Mouse (Mus musculus) thymus, postnatal 10 days (tissue): ENCODE measurements around the gene Nol4l.
"Not testable (repeated sequence)": the region's sequence is repeated elsewhere in the genome, so short reads cannot be mapped to it uniquely, and the experiment has no call there.

Experiments
- DNase-seq, 2 experiments: peaks; one replicate each; pipeline ENCODE4 v3.0.0; 2021; ENCODE audit warnings: low spot score in 2 of 2

The Nol4l gene

DNA sequence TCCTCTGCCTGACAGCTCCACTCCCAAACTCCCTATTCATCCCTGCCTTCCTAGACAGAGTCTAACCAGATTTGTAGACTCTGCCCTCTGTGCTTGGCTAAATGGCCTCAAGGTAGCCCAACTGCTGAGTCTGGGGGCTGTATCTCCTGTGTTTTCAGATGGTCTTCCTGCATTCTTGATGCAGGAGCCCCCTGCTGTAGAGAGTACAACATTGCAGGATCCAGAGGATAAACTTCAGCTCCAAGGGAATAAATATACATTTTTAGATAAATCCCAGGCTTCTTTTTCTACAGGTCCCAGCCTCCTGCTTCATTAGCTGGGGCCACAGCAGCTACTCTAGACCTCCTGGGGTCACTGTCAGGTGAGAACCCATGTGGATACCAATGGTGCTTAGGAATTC is 108.5 kb downstream of the Nol4l start:
- DNase-seq = no peak

DNA sequence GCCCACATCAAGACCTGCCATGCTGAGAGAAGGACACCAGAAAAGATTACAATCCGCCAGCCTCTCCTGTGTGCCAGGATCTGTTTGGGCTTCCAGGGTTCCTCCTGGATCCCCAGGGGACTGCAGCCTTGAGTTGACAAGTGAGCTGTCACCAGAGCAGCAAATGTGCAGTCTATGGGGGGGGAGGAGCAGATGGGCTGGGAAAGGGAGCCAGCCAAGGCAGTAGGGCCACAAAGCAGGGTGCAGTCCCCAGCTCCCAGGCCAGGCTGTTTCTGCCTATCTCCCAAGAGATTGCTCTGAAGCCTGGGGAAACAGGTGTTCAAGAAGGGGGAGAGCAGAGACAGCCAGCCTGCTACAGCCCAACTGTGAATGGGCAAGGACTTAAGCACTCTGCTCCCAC is 111.4 kb downstream of the Nol4l start:
- no peak for DNase-seq

DNA sequence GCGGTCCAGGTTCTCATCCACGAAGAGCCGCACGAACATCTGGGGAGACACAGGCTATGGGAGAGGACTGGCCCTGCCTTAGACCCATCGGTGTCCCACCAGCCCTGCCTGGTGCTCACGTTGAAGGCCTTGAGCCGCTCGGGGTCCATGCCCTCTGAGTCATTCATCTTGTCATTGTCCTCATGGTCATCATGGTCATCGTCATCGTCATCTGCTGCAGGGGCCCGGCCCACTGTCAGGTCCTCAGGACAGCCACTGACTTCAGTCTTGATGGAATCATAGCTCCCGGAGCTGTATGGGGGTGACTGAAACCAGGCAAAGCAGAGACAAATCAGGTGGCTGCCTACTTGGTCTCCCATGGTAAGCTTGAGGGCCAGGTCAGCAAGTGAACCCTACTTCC is 111.9 kb downstream of the Nol4l start:
- no peak for DNase-seq

DNA sequence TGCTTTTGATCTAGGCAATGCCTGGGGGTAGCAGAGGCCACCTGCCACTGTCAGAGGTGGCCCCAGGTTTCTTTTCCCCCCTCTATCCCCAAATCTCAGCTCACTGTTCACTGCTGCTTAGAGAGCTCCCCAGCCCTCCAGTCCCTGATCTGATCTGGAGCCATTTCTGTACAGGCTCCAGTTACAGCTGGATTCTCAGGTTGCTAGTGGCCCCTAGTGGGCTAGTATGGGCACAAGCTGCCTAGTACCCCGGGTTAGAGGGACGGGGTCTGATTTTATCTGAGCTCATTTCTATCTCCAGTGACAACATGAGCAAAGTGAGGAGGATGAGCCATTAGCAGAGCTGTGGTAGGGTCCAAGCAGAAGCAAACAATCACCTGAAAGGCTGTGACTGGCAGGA is 115.2 kb downstream of the Nol4l start:
- peak; percentile 11 to 57 for DNase-seq

DNA sequence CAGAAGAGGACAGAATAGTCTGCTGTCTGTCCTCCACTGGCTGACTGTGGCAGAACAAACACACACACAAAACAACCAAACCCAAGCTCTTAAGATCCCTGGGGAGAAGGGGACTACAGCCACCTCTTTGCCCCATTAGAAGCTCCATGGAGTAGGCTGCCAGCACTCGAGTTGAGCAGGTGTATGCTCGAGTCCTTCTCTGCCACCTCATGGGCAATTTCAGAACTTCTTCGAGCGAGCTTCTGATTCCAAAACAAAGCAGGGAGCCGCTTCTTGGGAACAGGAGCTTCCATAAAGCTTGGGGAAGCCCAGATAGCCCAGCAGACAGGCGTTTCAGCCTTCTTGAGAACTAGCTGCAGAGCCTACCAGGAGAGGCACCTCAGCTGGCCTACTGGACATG is 117.2 kb downstream of the Nol4l start:
- no peak for DNase-seq

DNA sequence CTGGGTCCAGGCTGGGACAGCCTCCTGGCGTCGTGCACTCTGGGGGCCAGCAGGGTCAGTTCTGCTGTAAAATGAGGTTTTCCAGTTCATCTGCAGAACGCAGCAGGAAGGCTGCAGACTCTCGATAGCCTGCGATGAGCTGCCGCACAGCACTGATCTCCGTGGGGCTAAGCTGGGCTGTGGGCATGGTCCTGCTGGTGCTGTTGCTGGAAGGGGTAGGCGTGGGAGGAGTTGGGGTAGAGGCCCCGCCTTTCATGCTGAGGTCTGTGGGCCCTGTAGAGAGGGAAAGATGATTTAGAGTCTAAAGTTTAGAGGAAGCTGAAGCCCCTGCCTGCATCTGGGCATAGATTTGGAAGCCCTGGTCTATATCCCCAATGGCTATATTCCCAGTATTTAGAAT is 118.2 kb downstream of the Nol4l start:
- no peak for DNase-seq

DNA sequence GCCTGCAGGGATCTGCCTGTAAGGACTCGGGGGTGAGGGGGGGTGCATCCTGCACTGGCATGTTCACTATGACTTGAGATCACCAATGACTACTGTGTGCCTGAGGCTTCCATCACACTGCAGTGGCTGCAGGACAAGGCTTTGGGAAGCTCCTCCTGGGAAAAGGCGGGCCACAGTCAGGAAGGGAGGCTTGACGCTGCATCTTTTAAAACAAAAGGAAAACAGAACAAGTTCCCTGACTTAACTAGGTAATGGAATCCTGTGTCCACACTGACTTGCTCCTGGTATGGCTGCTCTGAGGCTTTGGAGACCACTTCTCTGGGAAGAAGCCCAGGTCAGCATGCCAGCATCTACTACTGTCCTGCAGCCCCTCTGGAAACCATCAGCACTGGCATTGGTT is 120.8 kb downstream of the Nol4l start:
- no peak for DNase-seq

DNA sequence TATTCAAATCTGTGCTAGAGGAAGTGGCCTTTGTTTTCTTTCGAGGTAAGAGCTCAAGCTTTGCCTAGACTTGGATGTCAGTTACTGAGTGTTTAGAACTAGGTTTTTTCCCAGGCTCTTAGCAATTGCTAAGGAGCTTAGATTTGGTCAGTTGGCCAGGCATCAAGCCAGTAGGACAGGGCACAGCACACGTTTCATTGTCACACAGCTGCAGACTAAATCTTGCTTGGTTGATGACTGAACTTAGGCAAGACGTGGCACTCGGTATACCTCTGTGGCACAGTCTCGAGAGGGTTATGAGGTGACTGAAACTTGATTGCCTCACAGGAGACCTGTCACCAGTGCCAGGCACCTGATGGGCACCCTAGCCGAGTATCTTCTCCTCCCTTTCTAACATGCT is 122.9 kb downstream of the Nol4l start:
- DNase-seq = no peak

DNA sequence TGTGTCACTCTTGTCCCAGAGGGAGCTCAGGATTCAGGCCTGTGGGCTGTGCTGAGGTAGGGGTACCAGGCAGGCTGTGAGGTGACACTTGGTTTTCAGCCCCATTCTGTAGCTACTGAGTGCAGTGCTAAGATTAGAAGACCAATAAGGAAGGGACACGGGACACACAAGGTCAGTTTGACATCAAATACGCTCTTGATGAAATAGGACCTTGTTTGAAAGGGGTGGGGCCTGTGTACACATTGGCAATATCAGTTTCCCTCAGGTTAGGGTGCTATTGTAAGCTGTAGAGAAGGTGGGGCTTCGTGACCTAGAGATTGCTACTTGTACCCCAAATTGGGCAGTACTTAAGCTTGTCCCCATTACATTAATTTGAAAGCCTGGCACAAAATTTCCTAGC is 124.9 kb downstream of the Nol4l start:
- DNase-seq = no peak

DNA sequence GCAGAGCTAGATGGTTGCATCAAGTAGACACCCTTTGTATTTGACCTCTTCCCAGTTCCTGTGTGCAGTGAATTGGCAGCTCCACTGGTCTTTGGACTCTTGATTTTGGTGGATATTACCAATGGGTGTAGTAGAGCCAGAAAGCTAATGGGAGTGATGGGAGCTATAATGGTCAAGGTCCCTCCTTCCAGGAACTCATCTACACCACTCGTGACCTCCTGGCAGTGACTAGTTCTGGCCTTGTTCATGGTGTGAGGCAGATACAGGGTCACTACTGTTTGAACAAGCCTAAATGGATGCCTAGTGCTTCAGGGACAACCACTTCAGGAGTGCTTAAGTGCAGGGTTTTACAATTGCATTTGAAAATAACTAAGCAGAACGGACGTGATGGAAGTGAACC is 125.7 kb downstream of the Nol4l start:
- DNase-seq = no peak

DNA sequence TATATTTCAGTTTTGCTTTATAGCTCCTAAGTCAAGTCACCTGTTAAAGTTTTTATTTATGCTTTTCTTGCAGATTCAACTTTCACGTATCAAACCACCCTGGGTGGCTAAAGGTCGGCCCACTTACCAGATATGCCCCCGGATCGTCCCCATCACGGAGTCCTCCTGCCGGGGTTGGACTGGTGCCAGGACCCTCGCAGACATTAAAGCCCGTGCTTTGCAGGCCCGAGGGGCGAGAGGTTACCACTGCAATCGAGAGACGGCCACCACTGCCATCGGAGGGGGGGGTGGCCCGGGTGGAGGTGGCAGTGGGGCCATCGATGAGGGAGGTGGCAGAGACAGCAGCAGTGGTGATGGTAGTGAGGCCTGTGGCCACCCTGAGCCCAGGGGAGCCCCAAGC is 130.6 kb downstream of the Nol4l start:
- DNase-seq = no peak

DNA sequence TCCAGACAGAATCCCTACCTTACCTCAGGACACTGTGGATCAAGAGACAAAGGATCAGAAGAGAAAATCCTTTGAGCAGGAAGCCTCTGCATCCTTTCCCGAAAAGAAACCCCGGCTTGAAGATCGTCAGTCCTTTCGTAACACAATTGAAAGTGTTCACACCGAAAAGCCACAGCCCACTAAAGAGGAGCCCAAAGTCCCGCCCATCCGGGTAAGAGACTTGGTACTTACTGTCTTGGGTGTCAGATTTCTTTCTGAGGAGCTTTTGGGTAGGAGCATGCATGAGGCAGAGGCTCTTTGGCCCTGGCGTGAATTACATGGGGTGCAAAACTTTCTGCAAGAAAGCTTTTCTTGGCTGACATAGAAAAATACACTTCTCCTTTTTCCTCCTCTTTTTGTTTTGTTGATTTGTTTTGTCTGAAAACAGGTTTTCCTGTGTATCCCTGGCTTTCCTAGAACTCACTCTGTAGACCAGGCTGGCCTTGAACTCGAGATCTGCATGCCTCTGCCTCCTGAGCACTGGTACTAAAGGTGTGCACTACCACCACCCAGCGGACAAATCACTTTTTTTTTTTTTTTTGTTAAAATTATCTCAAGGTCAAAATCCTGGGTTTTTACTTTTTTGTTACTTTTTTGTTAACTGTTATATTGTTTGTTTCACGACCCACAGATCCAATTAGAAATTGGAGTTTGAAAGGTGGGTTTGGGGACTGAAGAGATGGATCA is 131.8 kb downstream of the Nol4l start:
- DNase-seq = no peak

DNA sequence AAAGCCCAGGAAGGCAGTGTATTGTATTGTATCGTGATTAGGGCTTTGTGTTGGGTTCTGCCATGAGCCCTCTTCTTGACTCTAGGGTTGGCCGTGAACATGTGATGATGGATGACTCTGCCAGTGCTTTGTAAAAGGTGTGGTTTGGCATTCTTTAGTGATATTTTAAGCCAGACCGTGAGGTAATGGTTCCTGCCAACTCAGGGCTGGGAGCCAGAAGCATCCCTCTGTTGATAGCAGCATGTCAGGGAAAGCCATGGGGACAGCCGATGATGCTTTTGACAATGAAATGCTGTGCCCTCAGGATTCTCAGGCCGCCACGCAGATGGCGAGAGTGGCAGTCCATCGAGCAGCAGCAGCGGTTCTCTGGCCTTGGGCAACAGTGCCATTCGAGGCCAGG is 136.7 kb downstream of the Nol4l start:
- DNase-seq = no peak

DNA sequence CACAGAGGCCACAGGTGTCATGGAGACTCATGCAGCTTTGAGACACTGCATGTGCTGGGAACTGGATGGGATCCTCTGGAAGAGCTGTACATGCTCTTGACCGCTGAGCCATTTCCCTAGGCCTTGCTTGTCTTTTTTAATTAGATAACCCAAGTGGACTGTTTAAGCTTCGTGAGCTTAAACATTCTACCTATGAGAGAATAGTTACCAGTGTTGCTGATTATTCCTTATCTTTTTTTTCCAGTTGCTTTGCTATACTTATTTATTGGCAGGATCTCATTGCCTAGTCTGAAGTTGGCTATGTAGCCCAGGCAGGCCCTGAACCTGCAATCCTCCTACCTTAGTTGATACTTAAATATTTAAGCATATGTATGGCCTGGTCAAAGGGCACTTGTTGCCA is 139.9 kb downstream of the Nol4l start:
- no peak for DNase-seq

DNA sequence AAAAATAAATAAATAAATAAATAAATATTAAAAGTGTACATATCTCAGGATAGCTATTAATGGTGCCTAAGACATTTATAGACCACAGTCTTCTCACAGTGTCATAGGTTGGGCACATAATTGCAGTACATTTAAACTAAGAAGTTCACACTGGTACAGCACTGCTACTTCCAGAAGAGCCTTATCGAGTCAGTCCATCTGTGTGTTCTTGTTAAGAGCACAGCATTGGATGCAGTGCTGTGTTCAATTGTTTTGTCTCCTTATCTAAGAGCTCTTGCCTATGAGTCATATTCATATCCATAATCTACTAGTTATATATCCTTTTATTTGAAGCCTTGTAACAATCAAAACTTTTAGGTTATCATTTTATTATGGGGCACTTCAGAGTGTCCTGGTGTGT is 149.3 kb downstream of the Nol4l start:
- no peak for DNase-seq

DNA sequence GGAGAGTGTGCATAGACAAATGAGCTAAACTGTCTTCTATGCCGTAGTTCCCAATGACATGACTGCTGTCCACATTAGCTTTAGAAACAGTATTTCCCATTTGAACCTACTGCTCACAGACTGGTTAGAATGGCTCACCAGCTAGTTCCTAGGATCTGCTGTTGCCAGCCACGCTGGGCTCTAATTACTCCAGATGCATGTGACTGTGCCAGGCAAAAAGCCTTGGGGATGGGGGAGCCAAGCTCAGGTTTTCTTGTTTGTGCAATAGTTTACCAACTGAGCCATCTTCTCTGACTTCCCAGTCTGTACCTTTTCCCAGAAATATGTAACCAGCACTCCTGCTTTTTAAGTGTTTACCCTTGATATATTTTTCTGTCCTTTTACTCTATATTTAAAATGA is 154.4 kb downstream of the Nol4l start:
- no peak for DNase-seq

DNA sequence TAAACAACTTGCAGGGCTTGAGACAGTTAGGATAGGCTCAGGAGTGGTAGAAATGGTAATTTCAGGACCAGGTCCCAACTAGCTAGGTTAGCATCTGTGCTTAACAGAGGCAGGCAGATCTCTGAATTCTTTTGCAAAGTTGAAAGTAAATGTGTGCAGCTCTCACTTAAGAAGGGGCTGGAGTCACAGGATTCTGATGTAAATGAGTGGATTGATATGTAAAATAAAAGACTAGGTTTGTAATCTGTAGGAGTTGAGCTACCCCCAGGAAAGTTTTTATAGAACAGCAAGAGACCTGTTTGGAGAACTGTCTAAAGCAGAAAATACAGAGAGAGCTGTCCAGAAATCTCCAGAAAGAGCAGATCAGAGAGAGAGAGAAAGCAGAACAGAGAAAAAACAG is 158.9 kb downstream of the Nol4l start:
- DNase-seq = no peak

DNA sequence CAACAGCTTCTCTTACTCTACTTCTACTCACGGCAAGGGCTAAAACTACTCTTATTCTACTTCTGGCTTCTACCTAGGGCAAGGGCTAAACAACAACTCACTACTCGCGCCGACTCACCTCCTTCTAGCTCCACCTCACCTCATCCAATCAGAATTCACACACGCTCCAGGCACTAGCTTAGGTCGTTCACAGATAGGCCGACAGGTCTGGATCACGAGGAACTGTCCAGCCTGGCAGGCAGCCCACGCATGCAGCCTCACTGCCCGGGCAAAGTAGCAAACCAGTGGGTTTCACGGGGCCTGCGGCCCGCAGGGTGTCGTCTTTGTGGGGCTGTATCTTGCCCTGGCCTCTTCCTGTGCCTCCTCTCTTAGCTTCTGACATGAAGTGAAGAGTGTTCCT is 165.2 kb downstream of the Nol4l start:
- DNase-seq = not testable (repeated sequence)

DNA sequence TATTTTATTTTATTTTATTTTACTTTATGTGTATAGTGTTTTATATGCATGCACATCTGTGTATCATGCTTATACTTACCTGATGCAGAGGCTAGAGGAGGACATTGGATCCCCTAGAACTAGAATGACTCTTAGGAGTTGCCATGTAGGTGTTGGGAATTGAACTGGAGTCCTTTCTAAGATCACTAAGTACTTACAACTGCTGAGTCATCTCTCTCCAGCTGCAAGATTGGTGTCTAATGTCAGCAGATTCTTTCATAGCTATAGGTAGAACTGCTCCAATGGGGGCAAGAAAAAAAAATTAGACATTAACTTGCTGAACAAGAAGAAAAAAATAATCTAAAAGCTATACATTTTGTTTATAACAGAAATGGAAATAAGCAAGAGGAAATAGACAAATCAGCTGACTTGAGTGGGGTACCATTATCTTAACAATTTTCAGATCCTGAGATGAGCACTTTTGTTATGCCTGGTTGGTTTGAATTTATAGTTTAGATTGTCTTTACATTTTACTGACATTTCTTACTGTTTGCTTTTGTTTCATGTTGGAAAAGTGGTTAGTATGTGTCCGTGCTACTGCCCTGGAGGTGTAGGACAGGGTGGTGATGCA is 168.6 kb downstream of the Nol4l start:
- DNase-seq = no peak
